Mouse (Mus musculus): ENCODE data around the gene Atxn1.

Gene Atxn1

GRCm38 (mm10) chr13:45866615-45867245 is 98.1 kb downstream of the Atxn1 start:
- no peak for DNase-seq (ENCODE audit: low read depth in 1 of 2, low spot score in 2 of 2)

DNA sequence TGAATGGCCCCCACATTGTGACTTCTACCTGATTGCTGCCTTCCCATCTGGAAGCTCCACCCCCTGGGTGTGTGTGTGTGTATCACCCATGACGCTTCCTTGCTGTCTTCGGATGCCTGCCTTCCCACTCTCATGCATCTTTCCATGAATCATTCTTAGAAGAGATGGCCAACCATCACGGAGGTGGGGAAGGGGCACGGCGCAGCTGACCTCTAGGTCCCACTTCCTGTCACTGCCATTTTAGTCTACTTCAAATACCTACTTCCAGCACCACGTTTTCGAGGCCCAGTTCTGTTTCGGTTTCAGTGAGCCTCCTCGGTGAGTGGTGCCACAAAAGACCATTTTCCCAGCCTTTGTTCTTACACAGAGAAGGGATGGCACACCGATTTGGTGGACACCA is 99.2 kb downstream of the Atxn1 start:
- DNase-seq (ENCODE audit: low read depth in 1 of 2, low spot score in 2 of 2) = no peak

DNA sequence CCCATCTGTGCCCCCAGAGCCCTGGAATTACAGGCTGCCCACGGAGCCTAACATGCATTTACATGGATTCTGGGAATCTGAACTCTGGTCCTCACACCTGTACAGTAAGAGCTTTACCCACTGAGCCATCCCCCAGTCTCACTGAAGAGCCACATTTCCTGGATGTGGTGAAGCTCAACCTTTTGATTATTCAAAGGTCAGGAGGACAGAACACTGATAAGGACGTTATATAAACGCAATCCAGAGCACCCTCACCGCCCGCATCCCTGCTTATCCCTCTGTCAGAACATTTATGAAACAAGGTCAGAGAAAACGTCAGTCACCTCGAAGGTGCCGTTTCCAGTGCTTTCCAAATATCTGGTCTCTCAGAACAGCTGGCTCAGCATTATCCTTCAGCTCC is 101.0 kb downstream of the Atxn1 start:
- DNase-seq (ENCODE audit: low read depth in 1 of 2, low spot score in 2 of 2) = no peak

DNA sequence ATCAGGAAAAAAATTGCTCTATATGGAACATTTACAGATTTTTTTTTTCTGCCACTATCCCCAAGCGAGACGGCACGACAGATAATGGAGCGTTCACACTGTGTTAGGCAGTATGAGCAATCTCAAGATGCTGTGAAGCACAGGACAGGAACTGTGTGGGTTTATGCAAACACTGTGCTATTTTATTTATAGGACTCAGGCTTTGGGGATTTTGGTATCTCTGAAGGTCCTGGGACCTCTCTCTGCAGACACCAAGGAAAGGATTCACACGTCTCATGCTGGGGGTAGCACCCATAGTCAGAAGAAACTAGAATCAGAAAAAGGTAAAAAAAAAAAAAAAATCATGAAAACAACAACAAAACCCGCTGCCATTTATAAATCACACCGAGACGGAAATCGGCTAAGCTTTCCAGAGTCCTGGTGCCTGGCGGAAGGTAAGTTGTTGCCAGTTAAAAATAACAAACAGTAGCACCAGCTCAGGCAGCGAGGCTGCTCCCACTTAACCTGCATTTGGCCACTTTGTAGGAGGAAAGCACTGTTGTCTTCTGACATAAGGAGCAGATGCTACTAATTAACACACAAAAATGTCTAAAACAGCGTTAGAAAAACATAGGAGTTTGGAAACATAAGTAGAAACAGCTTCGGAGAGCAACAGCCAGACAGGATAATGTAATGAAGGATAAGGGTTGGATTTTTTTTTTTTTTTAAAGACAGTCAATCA is 102.8 kb downstream of the Atxn1 start:
- DNase-seq (ENCODE audit: low read depth in 1 of 2, low spot score in 2 of 2) = no peak

- no peak for DNase-seq (ENCODE audit: low read depth in 1 of 2, low spot score in 2 of 2)
These were observed 103.7 kb downstream of the Atxn1 start for GRCm38 (mm10) chr13:45861098-45861580.

DNA sequence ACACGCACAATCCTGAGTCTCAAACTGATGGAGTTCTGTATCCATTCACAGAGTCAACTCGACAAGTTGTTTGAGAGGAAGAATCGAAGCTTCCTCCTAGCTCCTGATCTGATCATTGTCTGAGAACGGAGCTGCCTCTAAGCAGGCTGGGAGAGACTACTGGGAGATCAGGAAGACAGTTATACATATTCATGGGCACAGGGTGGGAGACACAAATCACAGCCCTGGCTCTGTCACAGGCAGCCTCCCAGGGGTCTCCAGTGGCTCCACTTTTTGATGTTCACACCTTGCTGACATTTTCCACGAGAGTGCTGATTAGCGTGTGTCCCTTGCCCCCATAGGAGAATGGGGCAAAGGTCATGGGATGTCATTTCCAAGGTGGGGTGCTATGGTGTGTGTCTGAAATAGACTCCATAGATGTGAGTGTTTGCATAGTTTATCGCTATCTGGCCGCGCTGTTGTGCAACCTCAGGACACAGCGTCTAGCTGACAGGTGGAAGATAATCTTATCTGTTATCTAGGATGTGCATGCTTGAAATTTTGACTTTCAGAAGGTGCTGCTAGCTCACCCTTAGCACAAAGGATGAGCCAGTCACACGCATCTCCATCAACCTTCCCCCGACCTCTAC is 105.6 kb downstream of the Atxn1 start:
- no peak for DNase-seq (ENCODE audit: low read depth in 1 of 2, low spot score in 2 of 2)

DNA sequence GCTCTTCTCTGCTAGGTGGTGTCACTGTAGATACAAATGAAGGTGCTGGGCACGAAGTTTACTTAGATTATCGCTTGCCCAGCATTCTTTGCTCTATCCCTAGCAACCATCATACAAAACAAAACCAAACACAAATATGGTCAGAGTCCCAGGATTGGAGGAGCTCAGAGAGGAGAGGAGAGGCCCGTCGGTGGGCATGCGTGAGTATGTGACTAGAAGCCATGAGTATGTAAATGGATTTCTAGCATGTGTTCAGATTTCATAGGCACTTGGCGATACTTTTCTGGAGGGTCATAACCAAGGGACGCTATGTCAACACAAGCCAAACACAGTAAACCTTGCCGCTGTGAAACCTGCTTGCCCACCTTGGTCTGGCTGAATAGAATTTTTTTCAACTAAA is 107.4 kb downstream of the Atxn1 start:
- no peak for DNase-seq (ENCODE audit: low read depth in 1 of 2, low spot score in 2 of 2)

- no peak for DNase-seq (ENCODE audit: low read depth in 1 of 2, low spot score in 2 of 2)
These were observed 110.3 kb downstream of the Atxn1 start for GRCm38 (mm10) chr13:45854531-45854930.

GRCm38 (mm10) chr13:45853691-45854090 is 111.1 kb downstream of the Atxn1 start:
- DNase-seq (ENCODE audit: low read depth in 1 of 2, low spot score in 2 of 2) = no peak

DNA sequence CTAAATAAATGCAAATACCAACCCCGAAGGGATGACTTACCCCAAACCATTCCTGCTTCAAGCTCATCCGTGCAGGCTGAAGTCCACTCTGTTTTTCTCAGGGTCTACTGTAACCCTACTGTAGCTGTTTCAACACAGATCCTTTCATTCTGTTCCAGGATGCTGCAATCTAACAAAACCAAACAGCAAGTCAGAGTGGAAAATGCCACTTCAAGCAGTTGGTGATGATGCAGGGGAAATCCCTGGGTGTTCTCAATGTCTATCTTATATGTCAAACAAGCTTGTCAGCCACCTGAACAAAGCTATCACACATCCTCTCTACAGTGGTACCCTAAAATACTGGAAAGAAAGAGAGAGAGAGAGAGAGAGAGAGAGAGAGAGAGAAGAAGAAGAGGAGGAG is 112.5 kb downstream of the Atxn1 start:
- no peak for DNase-seq (ENCODE audit: low read depth in 1 of 2, low spot score in 2 of 2)

- DNase-seq (ENCODE audit: low read depth in 1 of 2, low spot score in 2 of 2) = no peak
These were observed 113.1 kb downstream of the Atxn1 start for GRCm38 (mm10) chr13:45851746-45852145.

DNA sequence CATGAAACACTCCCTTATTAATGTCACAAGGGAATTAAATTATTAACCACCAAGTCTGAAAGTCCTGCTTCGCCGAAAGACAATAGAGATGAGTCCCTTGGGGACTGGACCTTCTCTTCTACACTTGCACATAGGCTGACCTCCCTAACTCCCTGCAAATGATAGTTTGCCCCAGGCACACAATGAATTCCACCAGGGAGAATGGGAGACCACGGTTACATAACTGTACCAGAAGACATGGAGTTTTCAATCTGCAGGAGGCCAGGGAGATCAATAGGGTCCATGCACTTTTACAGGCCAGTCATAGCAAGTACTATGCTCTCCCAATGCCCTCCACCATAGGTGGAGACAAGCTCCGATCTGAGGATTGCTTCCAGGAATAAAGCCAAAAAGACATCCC is 113.7 kb downstream of the Atxn1 start:
- no peak for DNase-seq (ENCODE audit: low read depth in 1 of 2, low spot score in 2 of 2)

DNA sequence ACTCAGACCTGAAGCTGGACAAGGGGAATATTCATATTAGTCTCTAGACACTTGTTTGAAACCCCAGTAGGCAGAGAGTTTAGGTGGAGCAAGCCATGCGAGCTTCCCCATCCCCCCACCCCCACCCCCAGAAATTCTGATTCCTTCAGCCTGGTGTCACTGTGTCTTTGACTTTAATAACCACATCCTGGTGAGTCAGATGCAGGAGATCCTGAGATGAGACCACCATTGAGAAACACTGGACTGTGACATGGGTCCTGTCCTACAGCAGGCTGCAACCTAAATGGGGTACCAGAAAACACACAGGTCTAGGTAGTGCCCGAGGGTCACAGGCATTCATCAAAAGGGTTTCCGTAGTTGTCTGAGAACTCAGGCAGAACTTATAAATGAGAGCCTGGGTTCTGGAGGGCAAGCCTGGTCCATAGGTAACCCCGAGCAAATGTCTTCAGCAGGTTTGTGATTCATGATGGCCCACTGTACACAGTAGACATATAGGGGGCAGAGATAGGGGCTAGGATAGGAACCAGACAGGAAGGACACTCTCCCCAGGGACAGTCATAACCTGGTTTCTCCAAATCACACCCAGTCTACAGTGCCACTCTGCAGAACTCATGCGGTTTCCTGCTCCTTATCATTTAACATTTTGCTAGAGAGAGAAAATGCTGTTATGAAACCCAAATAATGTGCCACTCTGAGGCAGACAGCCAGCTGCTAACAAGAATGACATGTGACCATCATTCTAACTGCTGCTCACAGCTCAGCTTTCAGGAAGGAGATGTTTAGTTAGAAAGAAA is 114.4 kb downstream of the Atxn1 start:
- no peak for DNase-seq (ENCODE audit: low read depth in 1 of 2, low spot score in 2 of 2)

GRCm38 (mm10) chr13:45849145-45850023 is 115.4 kb downstream of the Atxn1 start:
- no peak for DNase-seq (ENCODE audit: low read depth in 1 of 2, low spot score in 2 of 2)

DNA sequence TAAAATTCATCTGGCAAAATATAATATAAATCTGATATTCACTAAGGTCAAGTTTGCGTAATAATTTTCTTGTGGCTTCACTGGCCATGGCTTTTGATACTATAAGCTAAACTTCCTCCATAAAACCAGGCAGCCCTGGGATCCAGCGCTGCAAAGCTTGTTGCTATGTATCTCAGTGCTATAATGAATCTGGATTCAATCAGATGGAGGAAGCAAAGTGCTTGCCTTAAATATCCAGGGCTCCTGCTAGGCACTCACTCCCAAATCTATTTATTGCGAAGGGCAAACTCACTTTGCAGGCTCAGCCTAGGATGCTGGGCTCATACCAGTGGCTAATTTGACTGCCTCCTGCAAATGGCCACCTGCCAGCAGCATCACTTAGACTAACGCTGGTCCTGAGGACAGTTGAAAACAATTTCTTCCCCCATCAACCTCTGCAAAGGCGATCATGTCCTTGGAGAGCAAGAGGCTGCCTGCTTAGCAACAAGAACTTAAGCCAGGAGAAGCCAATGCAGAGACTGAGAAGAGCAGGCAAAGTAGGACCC is 122.2 kb downstream of the Atxn1 start:
- no peak for DNase-seq (ENCODE audit: low read depth in 1 of 2, low spot score in 2 of 2)

- DNase-seq (ENCODE audit: low read depth in 1 of 2, low spot score in 2 of 2) = no peak
These were observed 124.9 kb downstream of the Atxn1 start for GRCm38 (mm10) chr13:45839901-45840300.

- no peak for DNase-seq (ENCODE audit: low read depth in 1 of 2, low spot score in 2 of 2)
These were observed 127.1 kb downstream of the Atxn1 start for GRCm38 (mm10) chr13:45837609-45838220.

DNA sequence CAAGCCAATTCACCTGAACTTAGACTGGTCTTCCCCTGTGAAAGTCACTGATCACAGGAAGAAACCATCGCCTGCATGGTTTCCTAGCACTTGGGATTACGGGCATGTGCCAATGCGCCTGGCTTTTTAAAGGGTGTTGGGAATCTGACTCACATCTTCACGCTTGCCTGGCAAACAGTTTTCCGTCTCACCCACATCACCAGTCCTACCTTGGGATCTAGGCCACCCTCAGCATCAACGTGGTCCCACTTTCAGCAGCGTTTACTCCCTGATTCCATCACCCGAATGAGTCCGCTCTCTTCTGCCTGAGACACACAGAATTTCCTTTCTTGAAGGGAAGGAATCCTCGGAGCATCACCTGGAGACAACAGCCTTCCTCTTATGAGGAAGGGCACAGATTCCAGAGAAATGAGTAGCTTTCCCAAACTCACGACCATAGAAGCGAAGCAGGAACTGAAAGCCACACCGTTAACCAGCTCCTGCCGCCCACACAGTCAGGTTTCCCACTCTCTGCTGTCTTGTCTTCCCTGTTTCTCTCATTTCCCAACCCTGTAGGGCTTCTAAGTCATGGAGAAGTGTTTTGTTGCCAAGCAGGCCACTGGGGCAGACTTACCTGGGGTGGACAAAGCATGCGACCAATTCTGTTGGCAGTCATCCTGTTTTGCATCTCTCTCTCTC is 128.3 kb downstream of the Atxn1 start:
- no peak for DNase-seq (ENCODE audit: low read depth in 1 of 2, low spot score in 2 of 2)

- DNase-seq (ENCODE audit: low read depth in 1 of 2, low spot score in 2 of 2) = no peak
These were observed 130.5 kb downstream of the Atxn1 start for GRCm38 (mm10) chr13:45834300-45834699.

Measured in monocyte, adult 2 months (primary cell).